Mouse (Mus musculus) lung, adult 2 months (tissue): ENCODE results near the gene Ccdc30.

Source experiments
- CTCF ChIP-seq: fragments of 200-500 bp; IDR thresholded peaks from 2 replicates; pipeline ENCODE4 v1.5.1; 2011; ENCODE audit warnings: mild to moderate bottlenecking, low read length, control low read depth; ENCODE audit not compliant: insufficient read depth
- POLR2A ChIP-seq: fragments of 200-500 bp; IDR thresholded peaks from 2 replicates; pipeline ENCODE4 v1.6.1; 2011; ENCODE audit warnings: low read depth, mild to moderate bottlenecking, control low read depth, low read length, borderline replicate concordance; ENCODE audit errors: extremely low read depth

- no peak for TF ChIP-seq CTCF
- TF ChIP-seq POLR2A, result no peak
Observed at GRCm38 (mm10) chr4:119398751-119399150, 16.6 kb downstream of the Ccdc30 start.
